Mouse (Mus musculus): ENCODE measurements around the gene Fgf18.

- TF ChIP-seq FOSL1 (IDR thresholded peaks at IDR 0.05; ENCODE audit: insufficient read depth, low read length, poor library complexity, severe bottlenecking), result no peak
- no peak for TF ChIP-seq CTCF (IDR thresholded peaks at IDR 0.05; ENCODE audit: control insufficient read depth, insufficient read depth, insufficient read length)
- no peak for TF ChIP-seq CEBPB (IDR thresholded peaks at IDR 0.05; ENCODE audit: low read depth)
- TF ChIP-seq USF1 (IDR thresholded peaks at IDR 0.05; ENCODE audit: low read depth), result no peak
Measured at GRCm38 (mm10) chr11:33075293-33075692, 71.9 kb downstream of the Fgf18 start.
